Mouse (Mus musculus) liver, embryonic 11.5 days (tissue): ENCODE measurements around the gene Auts2. TPM values are rescaled to one million over a fixed set of nuclear protein-coding genes. Genes with fewer than 3 reads are reported as not detected.

ENCODE experiments used
- ATAC-seq: fragments of 200-750 bp; cut with Nextera tagmentation; replicated peaks from 2 replicates; pipeline ENCODE4 v1.8.0; 2017; ENCODE audit warnings: moderate number of reproducible peaks, mild to moderate bottlenecking, moderate TSS enrichment, moderate library complexity; ENCODE audit not compliant: low FRiP score
- DNase-seq: peaks from one replicate; pipeline ENCODE4 v3.0.0-alpha.2; 2017; ENCODE audit warnings: low spot score
- H3K27ac ChIP-seq: fragments of 300-500 bp; sonication (generic); 2 replicates; pipeline ENCODE4 v1.5.1; 2014; ENCODE audit warnings: mild to moderate bottlenecking, low read depth, low read length, control low read depth
- H3K27me3 ChIP-seq: fragments of 300-500 bp; sonication (generic); replicated peaks from 2 replicates; pipeline ENCODE4 v1.6.1; 2014; ENCODE audit warnings: low read length, mixed read lengths; ENCODE audit not compliant: control insufficient read depth, insufficient read depth
- H3K36me3 ChIP-seq: fragments of 300-500 bp; sonication (generic); 2 replicates; pipeline ENCODE4 v1.6.1; 2014; ENCODE audit warnings: mild to moderate bottlenecking, low read length, moderate library complexity, mixed read lengths; ENCODE audit not compliant: control insufficient read depth, insufficient read depth
- H3K4me1 ChIP-seq: fragments of 300-500 bp; sonication (generic); replicated peaks from 2 replicates; pipeline ENCODE4 v1.6.1; 2014; ENCODE audit warnings: low read length, mixed read lengths; ENCODE audit not compliant: control insufficient read depth, insufficient read depth
- H3K4me2 ChIP-seq: fragments of 300-500 bp; sonication (generic); 2 replicates; pipeline ENCODE4 v1.6.1; 2014; ENCODE audit warnings: mild to moderate bottlenecking, control low read depth, moderate library complexity
- H3K4me3 ChIP-seq: fragments of 300-500 bp; sonication (generic); 2 replicates; pipeline ENCODE4 v1.5.1; 2014; ENCODE audit warnings: low read depth, low read length, control low read depth
- H3K9ac ChIP-seq: fragments of 300-500 bp; sonication (generic); 2 replicates; pipeline ENCODE4 v1.6.1; 2014; ENCODE audit warnings: low read depth, low read length, control low read depth
- H3K9me3 ChIP-seq: fragments of 300-500 bp; sonication (generic); 2 replicates; pipeline ENCODE4 v1.6.1; 2016; ENCODE audit warnings: low read length, inconsistent platforms, mixed read lengths; ENCODE audit not compliant: control insufficient read depth
- WGBS: fragments of 180-500 bp; shearing (Covaris S2); extraction: QIAGEN DNeasy Blood & Tissue Kit; methylation state at CpG from one replicate; pipeline ENCODE4 v1.1.7; 2014; 5-methylcytosine and 5-hydroxymethylcytosine counted together
- polyA plus RNA-seq: library from polyadenylated mRNA; unstranded; fragments of >200 nt; fragmentation: Nextera tagmentation; extraction: Ambion mirVana; gene quantifications from 2 replicates; pipeline ENCODE4 v1.2.1, GENCODE M21; 2014

Auts2 gene
- polyA plus RNA-seq, 1 experiment from 2014 or later = 13.8 TPM

DNA sequence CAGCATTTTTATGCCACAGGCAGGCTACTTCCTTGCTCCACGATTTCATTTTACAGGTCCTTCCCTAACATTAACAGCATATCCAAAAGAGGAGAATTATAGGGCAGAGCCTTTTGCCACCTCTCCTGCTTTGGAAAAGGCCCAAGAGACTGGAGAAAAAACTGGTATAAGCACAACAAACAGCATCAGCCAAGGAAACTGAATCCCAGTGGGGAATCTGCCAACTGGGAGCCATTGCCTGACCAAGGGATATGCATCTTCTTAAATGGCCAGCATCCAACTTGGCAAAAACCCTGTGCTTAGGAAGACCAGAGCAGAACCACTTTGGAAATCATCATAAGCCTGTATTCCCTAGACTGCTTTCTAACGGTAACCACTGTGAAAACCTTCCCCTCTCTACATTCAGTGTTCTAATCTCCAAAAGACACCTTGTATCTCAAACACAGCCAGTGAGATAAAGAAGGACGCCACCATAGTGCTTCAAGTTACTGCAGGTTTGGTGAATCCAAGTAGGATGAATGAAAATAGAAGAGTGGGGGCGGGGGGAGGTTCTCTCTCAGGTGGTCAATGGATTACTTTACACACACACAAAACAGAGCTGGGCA lies 169.6 kb downstream of the Auts2 start:
- WGBS = 50% methylated on average over 4 of the region's 4 CpGs
- no peak for DNase-seq
- no peaks in the 10 kb centered on the region for H3K27me3 ChIP-seq

GRCm38 (mm10) chr5:132372605-132373004 lies 170.5 kb downstream of the Auts2 start:
- DNase-seq (no peak), ATAC-seq (no peak)
- Histone ChIP-seq H3K36me3 (no peaks in the 10 kb centered on the region), H3K4me2 (no peak overlapping the region), H3K27me3 (no peaks in the 10 kb centered on the region), H3K4me1 (peaks cover 8% of the 10 kb centered on the region; the same call in 1 of the 2 replicates), H3K27ac (no peak overlapping the region), H3K4me3 (no peak overlapping the region), H3K9ac (no peak overlapping the region), H3K9me3 (no peaks in the 10 kb centered on the region)
- 78% methylated on average over 2 of the region's 2 CpGs for WGBS

More for the DNA sequence above, 169.6 kb downstream of the Auts2 start:
- Histone ChIP-seq H3K27ac (no peak overlapping the region), H3K9ac (no peak overlapping the region), H3K4me2 (no peak overlapping the region), H3K4me1 (peaks cover 5% of the 10 kb centered on the region; the same call in 1 of the 2 replicates), H3K9me3 (no peaks in the 10 kb centered on the region), H3K4me3 (no peak overlapping the region), H3K36me3 (no peaks in the 10 kb centered on the region)
- ATAC-seq = peak; percentile 77

DNA sequence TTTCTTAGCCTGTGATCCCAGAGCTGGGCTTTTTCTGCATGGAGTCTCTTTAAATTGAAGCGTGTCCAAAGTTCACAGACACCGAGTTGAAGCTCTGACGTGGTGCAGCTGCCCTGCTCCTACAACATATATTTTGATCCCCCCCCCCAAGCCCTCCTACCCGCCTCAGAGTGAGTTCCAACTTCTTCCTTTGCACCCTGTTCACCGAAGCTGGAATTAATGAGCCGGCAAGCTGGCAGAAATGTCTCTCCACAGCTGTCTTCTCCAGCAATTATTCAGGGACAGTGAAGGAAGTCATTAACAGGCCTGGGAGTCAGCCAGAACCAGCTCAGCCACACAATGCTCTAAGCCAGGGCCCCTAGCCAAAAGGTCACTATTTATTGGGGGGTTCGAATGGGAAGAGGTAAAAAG lies 174.5 kb downstream of the Auts2 start:
- Histone ChIP-seq H3K27ac (no peak overlapping the region), H3K9ac (no peak overlapping the region), H3K36me3 (no peaks in the 10 kb centered on the region), H3K4me3 (no peak overlapping the region), H3K4me1 (peaks cover 8% of the 10 kb centered on the region; the same call in 1 of the 2 replicates), H3K27me3 (no peaks in the 10 kb centered on the region), H3K4me2 (no peak overlapping the region), H3K9me3 (no peaks in the 10 kb centered on the region)
- ATAC-seq = no peak
- no peak for DNase-seq
- WGBS = 53% methylated on average over 7 of the region's 7 CpGs

GRCm38 (mm10) chr5:132361276-132361675 lies 181.9 kb downstream of the Auts2 start:
- no peaks in the 10 kb centered on the region for H3K9me3 ChIP-seq
- H3K4me3 ChIP-seq = no peak overlapping the region
- ATAC-seq (no peak), DNase-seq (no peak)
- no peaks in the 10 kb centered on the region for H3K27me3 ChIP-seq
- no peaks in the 10 kb centered on the region for H3K36me3 ChIP-seq
- no peak overlapping the region for H3K4me2 ChIP-seq
- H3K4me1 ChIP-seq = 0 out of 2 replicates have a peak, but pooled peaks cover 3% of the 10 kb centered on the region
- no peak overlapping the region for H3K27ac ChIP-seq
- 56% methylated on average over 1 of the region's 1 CpGs for WGBS
- no peak overlapping the region for H3K9ac ChIP-seq

DNA sequence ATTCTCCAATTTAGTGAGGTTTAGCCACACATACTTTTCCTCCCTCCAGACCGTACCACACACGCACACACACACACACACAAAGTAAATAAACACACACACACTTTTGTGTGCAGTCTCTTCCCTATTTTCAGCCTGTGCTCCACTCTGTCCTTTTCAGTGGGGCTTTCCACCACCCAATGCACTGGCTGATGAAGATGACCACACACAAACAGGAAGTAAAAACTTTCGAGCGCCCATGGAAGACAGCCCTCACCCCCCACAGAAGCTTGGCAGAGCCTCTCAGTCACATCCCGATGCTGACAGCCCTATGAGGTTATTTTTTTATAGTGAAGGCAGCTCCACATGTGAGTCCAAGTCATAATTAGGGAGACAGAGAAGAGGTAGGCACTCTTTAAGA lies 185.4 kb downstream of the Auts2 start:
- H3K9ac ChIP-seq = no peak overlapping the region
- H3K27me3 ChIP-seq = no peaks in the 10 kb centered on the region
- ATAC-seq (no peak), DNase-seq (no peak)
- no peak overlapping the region for H3K4me2 ChIP-seq
- no peak overlapping the region for H3K4me3 ChIP-seq
- WGBS = 53% methylated on average over 5 of the region's 5 CpGs
- H3K36me3 ChIP-seq = no peaks in the 10 kb centered on the region
- no peaks in the 10 kb centered on the region for H3K9me3 ChIP-seq
- H3K4me1 ChIP-seq = 0 out of 2 replicates have a peak, but pooled peaks cover 3% of the 10 kb centered on the region
- H3K27ac ChIP-seq = no peak overlapping the region

- H3K27me3 ChIP-seq = no peaks in the 10 kb centered on the region
- H3K4me1 ChIP-seq = no peaks in the 10 kb centered on the region; the same call in 1 of the 2 replicates
- no peak overlapping the region for H3K4me2 ChIP-seq
- no peaks in the 10 kb centered on the region for H3K9me3 ChIP-seq
- DNase-seq = no peak
- no peak overlapping the region for H3K9ac ChIP-seq
- H3K27ac ChIP-seq = no peak overlapping the region
- ATAC-seq = no peak
- WGBS = 73% methylated on average over 7 of the region's 7 CpGs
- H3K36me3 ChIP-seq = no peaks in the 10 kb centered on the region
- no peak overlapping the region for H3K4me3 ChIP-seq
These were observed 187.2 kb downstream of the Auts2 start for GRCm38 (mm10) chr5:132355935-132356334.

GRCm38 (mm10) chr5:132352437-132352836 lies 190.7 kb downstream of the Auts2 start:
- Histone ChIP-seq H3K4me1 (peaks cover 6% of the 10 kb centered on the region; the same call in 1 of the 2 replicates), H3K9ac (no peak overlapping the region), H3K4me2 (no peak overlapping the region), H3K36me3 (no peaks in the 10 kb centered on the region), H3K4me3 (no peak overlapping the region), H3K9me3 (no peaks in the 10 kb centered on the region), H3K27ac (no peak overlapping the region), H3K27me3 (no peaks in the 10 kb centered on the region)
- DNase-seq (no peak), ATAC-seq (no peak)
- 25% methylated on average over 1 of the region's 1 CpGs for WGBS

GRCm38 (mm10) chr5:132351139-132351538 lies 192.0 kb downstream of the Auts2 start:
- no peak for ATAC-seq

GRCm38 (mm10) chr5:132341315-132341714 lies 201.8 kb downstream of the Auts2 start:
- Histone ChIP-seq H3K27me3 (no peaks in the 10 kb centered on the region), H3K4me2 (no peak overlapping the region), H3K9me3 (no peaks in the 10 kb centered on the region), H3K9ac (no peak overlapping the region), H3K27ac (no peak overlapping the region), H3K4me3 (no peak overlapping the region), H3K4me1 (0 out of 2 replicates have a peak, but pooled peaks cover 3% of the 10 kb centered on the region), H3K36me3 (no peaks in the 10 kb centered on the region)
- WGBS = 31% methylated on average over 3 of the region's 3 CpGs
- ATAC-seq (no peak), DNase-seq (no peak)

More at GRCm38 (mm10) chr5:132351139-132351538, 192.0 kb downstream of the Auts2 start:
- no peak overlapping the region for H3K27ac ChIP-seq
- H3K4me3 ChIP-seq = no peak overlapping the region
- H3K9ac ChIP-seq = no peak overlapping the region
- H3K9me3 ChIP-seq = no peaks in the 10 kb centered on the region
- H3K36me3 ChIP-seq = no peaks in the 10 kb centered on the region
- peaks cover 6% of the 10 kb centered on the region; the same call in 1 of the 2 replicates for H3K4me1 ChIP-seq
- no peaks in the 10 kb centered on the region for H3K27me3 ChIP-seq
- DNase-seq = no peak
- H3K4me2 ChIP-seq = no peak overlapping the region
